Mouse (Mus musculus) lung, postnatal 36 days (tissue): Measurements from ENCODE around the gene Sh3rf1.

Experiments
- DNase-seq: peaks from one replicate; pipeline ENCODE4 v3.0.0; 2022; ENCODE audit warnings: mixed read lengths

Gene Sh3rf1

GRCm38 (mm10) chr8:61325014-61325715, 101.5 kb downstream of the Sh3rf1 start:
- DNase-seq = no peak

GRCm38 (mm10) chr8:61326281-61326680, 102.6 kb downstream of the Sh3rf1 start:
- DNase-seq = no peak

- no peak for DNase-seq
These were observed 103.7 kb downstream of the Sh3rf1 start for GRCm38 (mm10) chr8:61327333-61327732.

GRCm38 (mm10) chr8:61339629-61340028, 116.0 kb downstream of the Sh3rf1 start:
- DNase-seq = no peak

- no peak for DNase-seq
These were observed 116.8 kb downstream of the Sh3rf1 start for GRCm38 (mm10) chr8:61340283-61340984.

GRCm38 (mm10) chr8:61341587-61342441, 118.1 kb downstream of the Sh3rf1 start:
- DNase-seq = no peak

GRCm38 (mm10) chr8:61342473-61343026, 118.9 kb downstream of the Sh3rf1 start:
- DNase-seq = peak; percentile 29

- no peak for DNase-seq
These were observed 120.8 kb downstream of the Sh3rf1 start for GRCm38 (mm10) chr8:61344435-61344834.

- peak; percentile 51 for DNase-seq
These were observed 123.3 kb downstream of the Sh3rf1 start for GRCm38 (mm10) chr8:61346941-61347340.

- no peak for DNase-seq
These were observed 123.9 kb downstream of the Sh3rf1 start for GRCm38 (mm10) chr8:61347526-61347925.

GRCm38 (mm10) chr8:61348029-61348428, 124.4 kb downstream of the Sh3rf1 start:
- no peak for DNase-seq

- DNase-seq = no peak
These were observed 124.8 kb downstream of the Sh3rf1 start for GRCm38 (mm10) chr8:61348518-61348917.

GRCm38 (mm10) chr8:61350443-61350842, 126.8 kb downstream of the Sh3rf1 start:
- DNase-seq = no peak

- DNase-seq = no peak
These were observed 128.0 kb downstream of the Sh3rf1 start for GRCm38 (mm10) chr8:61351638-61352037.

GRCm38 (mm10) chr8:61355503-61355902, 131.8 kb downstream of the Sh3rf1 start:
- no peak for DNase-seq

GRCm38 (mm10) chr8:61359004-61359403, 135.3 kb downstream of the Sh3rf1 start:
- DNase-seq = no peak

GRCm38 (mm10) chr8:61359851-61360272, 136.2 kb downstream of the Sh3rf1 start:
- DNase-seq = no peak

- DNase-seq = no peak
These were observed 136.7 kb downstream of the Sh3rf1 start for GRCm38 (mm10) chr8:61360362-61360761.

GRCm38 (mm10) chr8:61361476-61361875, 137.8 kb downstream of the Sh3rf1 start:
- DNase-seq = no peak

GRCm38 (mm10) chr8:61362301-61362913, 138.7 kb downstream of the Sh3rf1 start:
- DNase-seq = peak; percentile 57

- DNase-seq = peak; percentile 34
These were observed 149.6 kb downstream of the Sh3rf1 start for GRCm38 (mm10) chr8:61373303-61373702.

- no peak for DNase-seq
These were observed 150.5 kb downstream of the Sh3rf1 start for GRCm38 (mm10) chr8:61374059-61374755.
